Mouse (Mus musculus): ENCODE measurements around the gene Ufsp2. TPM values are rescaled to one million over a fixed set of nuclear protein-coding genes. Genes with fewer than 3 reads are reported as not detected.

Ufsp2 gene
- polyA plus RNA-seq, 1 experiment from 2014 or later, result 67.1 TPM

DNA sequence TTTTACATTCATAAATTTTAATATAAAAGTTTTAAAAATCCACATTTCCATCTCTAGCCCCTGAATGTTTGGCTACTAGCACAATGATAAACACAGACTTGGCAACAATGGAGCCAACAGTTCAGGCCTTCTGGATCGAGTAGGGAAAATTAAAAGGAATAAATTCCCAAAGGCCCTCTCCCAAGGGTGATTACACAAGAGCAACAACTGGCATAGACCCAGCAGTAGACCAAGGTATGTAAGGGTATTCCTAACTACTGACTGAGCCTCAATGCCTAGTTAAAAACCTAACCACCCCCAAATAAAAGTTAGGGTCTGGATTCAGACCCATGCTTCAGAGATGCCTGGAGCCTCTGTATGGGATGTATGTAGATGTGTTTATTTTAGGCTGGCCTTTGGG, 64.3 kb downstream of the Ufsp2 start:
- no peaks in the 10 kb centered on the region for H3K9me3 ChIP-seq (ENCODE audit: control insufficient read depth, low read length)
- no peaks in the 10 kb centered on the region for H3K27me3 ChIP-seq (replicated peaks; ENCODE audit: control insufficient read depth, insufficient read depth, low read length)
- no peak for DNase-seq (ENCODE audit: low spot score)
- no peak for ATAC-seq (replicated peaks; ENCODE audit: low FRiP score)
- H3K9ac ChIP-seq (ENCODE audit: low read depth, low read length), result no peak overlapping the region
- no peak overlapping the region for H3K4me2 ChIP-seq
- H3K36me3 ChIP-seq (ENCODE audit: control insufficient read depth, insufficient read depth, low read length), result peaks cover 3% of the 10 kb centered on the region; the same call in 1 of the 2 replicates
- no peaks in the 10 kb centered on the region; the same call in 1 of the 2 replicates for H3K4me1 ChIP-seq (replicated peaks; ENCODE audit: control insufficient read depth, insufficient read depth, low read length)
- WGBS, result 89% methylated on average over 1 of the region's 1 CpGs
- no peak overlapping the region for H3K4me3 ChIP-seq (ENCODE audit: low read depth, low read length)
- no peak overlapping the region for H3K27ac ChIP-seq (ENCODE audit: low read depth, low read length)

DNA sequence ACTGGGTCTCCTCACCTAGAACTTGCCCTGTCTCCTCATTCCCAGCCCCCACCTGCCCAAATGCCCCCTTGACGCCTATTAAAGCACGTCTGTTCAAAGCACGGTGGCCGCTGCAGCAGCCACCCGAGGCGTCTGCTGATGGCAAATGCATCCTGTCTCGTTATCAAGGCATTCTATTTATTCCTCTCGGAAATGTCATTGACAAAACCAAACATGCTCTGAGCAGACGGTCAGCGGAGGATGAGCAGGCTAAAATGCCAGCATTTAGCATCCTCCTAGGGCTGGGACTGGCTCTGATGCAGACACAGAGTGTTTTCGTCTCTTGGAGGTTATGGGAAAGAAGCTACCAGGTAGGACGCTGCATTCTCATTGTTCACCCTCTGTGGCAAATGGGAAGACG, 64.9 kb downstream of the Ufsp2 start:
- H3K36me3 ChIP-seq (ENCODE audit: control insufficient read depth, insufficient read depth, low read length), result peaks cover 3% of the 10 kb centered on the region; the same call in 1 of the 2 replicates
- no peaks in the 10 kb centered on the region for H3K27me3 ChIP-seq (replicated peaks; ENCODE audit: control insufficient read depth, insufficient read depth, low read length)
- ATAC-seq (replicated peaks; ENCODE audit: low FRiP score), result no peak
- no peak overlapping the region for H3K4me2 ChIP-seq
- H3K4me1 ChIP-seq (replicated peaks; ENCODE audit: control insufficient read depth, insufficient read depth, low read length), result no peaks in the 10 kb centered on the region; the same call in 1 of the 2 replicates
- H3K27ac ChIP-seq (ENCODE audit: low read depth, low read length), result no peak overlapping the region
- H3K9ac ChIP-seq (ENCODE audit: low read depth, low read length), result no peak overlapping the region
- DNase-seq (ENCODE audit: low spot score), result no peak
- WGBS, result 73% methylated on average over 13 of the region's 13 CpGs
- H3K4me3 ChIP-seq (ENCODE audit: low read depth, low read length), result no peak overlapping the region
- H3K9me3 ChIP-seq (ENCODE audit: control insufficient read depth, low read length), result no peaks in the 10 kb centered on the region

Other genes starting within 250 kb of the Ufsp2 start
- gene Pdlim3, start 90.1 kb upstream of the Ufsp2 start, polyA plus RNA-seq (2014; fragmentation: Nextera tagmentation; extraction: Ambion mirVana), result 7.7 and 8.3 TPM in 2 replicates
- gene Ccdc110, start 40.9 kb upstream of the Ufsp2 start, polyA plus RNA-seq (2014; fragmentation: Nextera tagmentation; extraction: Ambion mirVana), result not detected in 2 replicates
- 2.0 and 2.2 TPM in 2 replicates for gene 1700029J07Rik, start 276 bp upstream of the Ufsp2 start, polyA plus RNA-seq (2014; fragmentation: Nextera tagmentation; extraction: Ambion mirVana)
- gene Lrp2bp, start 23.8 kb downstream of the Ufsp2 start, polyA plus RNA-seq (2014; fragmentation: Nextera tagmentation; extraction: Ambion mirVana), result 0.29 and 0.40 TPM in 2 replicates
- 17.6 and 19.9 TPM in 2 replicates for gene Ankrd37, start 30.2 kb downstream of the Ufsp2 start, polyA plus RNA-seq (2014; fragmentation: Nextera tagmentation; extraction: Ambion mirVana)
- gene Cfap97, start 176.2 kb downstream of the Ufsp2 start, polyA plus RNA-seq (2014; fragmentation: Nextera tagmentation; extraction: Ambion mirVana), result 16.2 and 18.0 TPM in 2 replicates
- 7.0 and 10.6 TPM in 2 replicates for gene Snx25, start 176.6 kb downstream of the Ufsp2 start, polyA plus RNA-seq (2014; fragmentation: Nextera tagmentation; extraction: Ambion mirVana)
- 279 and 291 TPM in 2 replicates for gene Slc25a4, start 235.8 kb downstream of the Ufsp2 start, polyA plus RNA-seq (2014; fragmentation: Nextera tagmentation; extraction: Ambion mirVana)

Data from liver, embryonic 11.5 days (tissue).